Mouse (Mus musculus) gastrocnemius, adult 2 months (tissue): ENCODE data around the gene Slc4a11. TPM values are rescaled to one million over a fixed set of nuclear protein-coding genes. Genes with fewer than 3 reads are reported as not detected.

Source experiments
- DNase-seq: peaks from one replicate; pipeline ENCODE4 v3.0.0; 2022
- H3K27ac ChIP-seq: fragments of 200-600 bp; 2 replicates; pipeline ENCODE4 v1.8.1; 2022; ENCODE audit warnings: mild to moderate bottlenecking
- H3K4me3 ChIP-seq: fragments of 200-600 bp; 2 replicates; pipeline ENCODE4 v1.8.1; 2022; ENCODE audit warnings: mild to moderate bottlenecking, moderate library complexity
- CTCF ChIP-seq: fragments of 200-600 bp; IDR thresholded peaks from 2 replicates; pipeline ENCODE4 v1.8.1; 2022; ENCODE audit warnings: antibody characterized with exemption, mild to moderate bottlenecking, moderate library complexity
- intact Hi-C: fragments of 180-260 bp; cut with DNase I; formaldehyde crosslinking; loops from one replicate; pipeline ENCODE4 v1.15.1; 2025
- long read RNA-seq, 2 experiments: library from polyadenylated mRNA; stranded (forward); transcript quantifications; one replicate each; pipeline ENCODE4 v2.0.0; 2021
- total RNA-seq, 2 experiments: library from RNA; stranded (reverse); gene quantifications; 2 replicates each; pipeline ENCODE4 v1.2.3; 2021

The Slc4a11 gene
- under 1 TPM in 1 of 2 experiments, not detected in 1; 0.45 TPM for total RNA-seq
- long read RNA-seq, experiment 1 = 0 reads
- long read RNA-seq, experiment 2 = 0 reads

- intact Hi-C loops = no loop called here
- DNase-seq = peak; percentile 69
- Histone ChIP-seq H3K4me3 (peak within 1 kb of the TSS; percentile 73), H3K27ac (no peak within 1 kb of the TSS)
- no peak for TF ChIP-seq CTCF
These were observed at the start of gene Slc4a11 for GRCm38 (mm10) chr2:130697153-130697810. Gene Slc4a11 (minus strand): TSS chr2:130697519.

GRCm38 (mm10) chr2:130743576-130743975 lies 46.3 kb upstream of the Slc4a11 start:
- Histone ChIP-seq H3K27ac (no peak overlapping the region), H3K4me3 (no peak overlapping the region)
- intact Hi-C loops = no loop called here
- DNase-seq = no peak
- no peak for TF ChIP-seq CTCF

GRCm38 (mm10) chr2:130740096-130740495 lies 42.8 kb upstream of the Slc4a11 start:
- intact Hi-C loops = no loop called here
- Histone ChIP-seq H3K4me3 (no peak overlapping the region), H3K27ac (no peak overlapping the region)
- DNase-seq = no peak
- no peak for TF ChIP-seq CTCF

GRCm38 (mm10) chr2:130738019-130738418 lies 40.7 kb upstream of the Slc4a11 start:
- Histone ChIP-seq H3K4me3 (no peak overlapping the region), H3K27ac (no peak overlapping the region)
- TF ChIP-seq CTCF = no peak
- intact Hi-C loops = no loop called here
- no peak for DNase-seq

GRCm38 (mm10) chr2:130735281-130735680 lies 38.0 kb upstream of the Slc4a11 start:
- no peak for TF ChIP-seq CTCF
- intact Hi-C loops = no loop called here
- no peak overlapping the region for H3K27ac ChIP-seq
- DNase-seq = no peak
- no peak overlapping the region for H3K4me3 ChIP-seq

GRCm38 (mm10) chr2:130733444-130733843 lies 36.1 kb upstream of the Slc4a11 start:
- no peak for DNase-seq
- intact Hi-C loops = no loop called here
- H3K4me3 ChIP-seq = no peak overlapping the region
- TF ChIP-seq CTCF = no peak
- no peak overlapping the region for H3K27ac ChIP-seq

GRCm38 (mm10) chr2:130731855-130732254 lies 34.5 kb upstream of the Slc4a11 start:
- Histone ChIP-seq H3K27ac (no peak overlapping the region), H3K4me3 (no peak overlapping the region)
- TF ChIP-seq CTCF = no peak
- intact Hi-C loops = no loop called here
- DNase-seq = no peak

- no peak for TF ChIP-seq CTCF
- intact Hi-C loops = no loop called here
- DNase-seq = no peak
- Histone ChIP-seq H3K4me3 (no peak overlapping the region), H3K27ac (no peak overlapping the region)
These were observed 33.4 kb upstream of the Slc4a11 start for GRCm38 (mm10) chr2:130730746-130731145.

GRCm38 (mm10) chr2:130728906-130729585 lies 31.7 kb upstream of the Slc4a11 start:
- no peak overlapping the region for H3K27ac ChIP-seq
- TF ChIP-seq CTCF = no peak
- no peak for DNase-seq
- H3K4me3 ChIP-seq = no peak overlapping the region
- intact Hi-C loops = no loop called here

- no peak overlapping the region for H3K27ac ChIP-seq
- no peak overlapping the region for H3K4me3 ChIP-seq
- no peak for DNase-seq
- intact Hi-C loops = no loop called here
- no peak for TF ChIP-seq CTCF
These were observed 30.4 kb upstream of the Slc4a11 start for GRCm38 (mm10) chr2:130727752-130728151.

- no peak for TF ChIP-seq CTCF
- no peak overlapping the region for H3K27ac ChIP-seq
- intact Hi-C loops = no loop called here
- no peak overlapping the region for H3K4me3 ChIP-seq
- no peak for DNase-seq
These were observed 27.1 kb upstream of the Slc4a11 start for GRCm38 (mm10) chr2:130724369-130724768.

GRCm38 (mm10) chr2:130717951-130718350 lies 20.6 kb upstream of the Slc4a11 start:
- TF ChIP-seq CTCF = no peak
- Histone ChIP-seq H3K27ac (no peak overlapping the region), H3K4me3 (no peak overlapping the region)
- no peak for DNase-seq
- intact Hi-C loops = no loop called here

GRCm38 (mm10) chr2:130707057-130707456 lies 9.7 kb upstream of the Slc4a11 start:
- no peak for TF ChIP-seq CTCF
- H3K4me3 ChIP-seq = no peak overlapping the region
- intact Hi-C loops = no loop called here
- H3K27ac ChIP-seq = no peak overlapping the region
- DNase-seq = no peak

- Histone ChIP-seq H3K4me3 (no peak overlapping the region), H3K27ac (no peak overlapping the region)
- no peak for TF ChIP-seq CTCF
- intact Hi-C loops = no loop called here
- DNase-seq = no peak
These were observed 9.3 kb upstream of the Slc4a11 start for GRCm38 (mm10) chr2:130706602-130707001.
